Mouse (Mus musculus) kidney, embryonic 14.5 days (tissue): Measurements from ENCODE around the gene Rab33b. TPM values are rescaled to one million over a fixed set of nuclear protein-coding genes. Genes with fewer than 3 reads are reported as not detected.
"Not testable (repeated sequence)": the region's sequence is repeated elsewhere in the genome, so short reads cannot be mapped to it uniquely, and the experiment has no call there.

Experiments
- ATAC-seq: fragments of 200-750 bp; cut with Nextera tagmentation; 2 replicates; pipeline ENCODE4 v1.8.0; 2017; ENCODE audit warnings: moderate number of reproducible peaks, mild to moderate bottlenecking, moderate TSS enrichment, moderate library complexity; ENCODE audit not compliant: low FRiP score, low TSS enrichment
- H3K27ac ChIP-seq: fragments of 300-500 bp; sonication (generic); 2 replicates; pipeline ENCODE4 v1.5.1; 2014; ENCODE audit warnings: low read depth, mild to moderate bottlenecking, low read length, moderate library complexity, mixed read lengths
- H3K27me3 ChIP-seq: fragments of 300-500 bp; sonication (generic); 2 replicates; pipeline ENCODE4 v1.6.1; 2014; ENCODE audit warnings: mild to moderate bottlenecking, low read length; ENCODE audit not compliant: control insufficient read depth, insufficient read depth
- H3K36me3 ChIP-seq: fragments of 300-500 bp; sonication (generic); 2 replicates; pipeline ENCODE4 v1.6.1; 2014; ENCODE audit warnings: low read length, mixed read lengths; ENCODE audit not compliant: control insufficient read depth, insufficient read depth
- H3K4me1 ChIP-seq: fragments of 300-500 bp; sonication (generic); 2 replicates; pipeline ENCODE4 v1.6.1; 2014; ENCODE audit warnings: low read length, mixed read lengths; ENCODE audit not compliant: control insufficient read depth, insufficient read depth
- H3K4me2 ChIP-seq: fragments of 300-500 bp; sonication (generic); replicated peaks from 2 replicates; pipeline ENCODE4 v1.6.1; 2014; ENCODE audit warnings: low read depth, mild to moderate bottlenecking, low read length
- H3K4me3 ChIP-seq: fragments of 300-500 bp; sonication (generic); 2 replicates; pipeline ENCODE4 v1.5.1; 2014; ENCODE audit warnings: mild to moderate bottlenecking, low read length
- H3K9ac ChIP-seq: fragments of 300-500 bp; sonication (generic); 2 replicates; pipeline ENCODE4 v1.6.1; 2014; ENCODE audit warnings: low read depth, mild to moderate bottlenecking, low read length, moderate library complexity
- H3K9me3 ChIP-seq: fragments of 300-500 bp; sonication (generic); 2 replicates; pipeline ENCODE4 v1.6.1; 2016; ENCODE audit warnings: low read length; ENCODE audit not compliant: control insufficient read depth
- WGBS: fragments of 180-500 bp; shearing (Covaris S2); extraction: QIAGEN DNeasy Blood & Tissue Kit; methylation state at CpG from one replicate; pipeline ENCODE4 v1.1.7; 2014; 5-methylcytosine and 5-hydroxymethylcytosine counted together
- polyA plus RNA-seq: library from polyadenylated mRNA; unstranded; fragments of >200 nt; fragmentation: Nextera tagmentation; extraction: Ambion mirVana; gene quantifications from 2 replicates; pipeline ENCODE4 v1.2.1, GENCODE M21; 2014

The Rab33b gene
- polyA plus RNA-seq: 10.5 and 17.5 TPM in 2 replicates

DNA sequence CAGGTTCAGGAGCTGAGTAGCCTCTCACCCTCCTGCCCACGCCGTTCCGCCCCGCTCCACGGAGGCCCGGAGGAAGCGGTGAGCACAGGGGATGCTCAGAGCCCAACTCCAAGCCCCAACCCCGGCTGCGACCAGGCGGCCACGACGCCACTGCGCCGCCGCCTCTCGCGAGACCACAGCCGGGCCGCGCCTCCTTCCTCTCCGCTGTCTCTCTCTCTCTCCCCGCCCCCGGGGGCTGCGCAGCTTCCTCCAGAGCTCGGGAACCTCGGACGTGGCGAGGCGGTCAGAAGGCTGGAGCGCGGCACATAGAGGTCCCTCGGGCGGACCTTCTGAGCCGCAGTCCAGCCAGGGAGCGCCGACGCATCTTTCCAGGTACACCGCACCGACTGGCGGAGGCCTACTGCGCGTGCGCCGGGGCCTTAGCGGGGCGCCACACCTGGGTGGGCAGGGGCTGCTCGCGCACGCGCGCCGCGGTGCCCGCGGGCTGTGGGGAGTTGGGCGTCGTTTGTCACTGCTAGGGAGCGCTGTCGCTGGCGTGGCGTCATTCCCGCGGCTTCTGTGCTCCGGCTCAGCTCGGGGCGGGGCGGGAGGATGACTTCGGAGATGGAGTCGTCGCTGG lies at the start of gene Rab33b:
Gene Rab33b, plus strand, starts transcription at position 180 of the 619 bp plus-strand sequence.
- peak; percentile 97 for ATAC-seq
- WGBS: under 1% methylated on average over 65 of the region's 70 CpGs
- H3K4me3 ChIP-seq: peak within 1 kb of the TSS; percentile 62
- H3K9me3 ChIP-seq: no peaks in the 10 kb centered on the region
- H3K4me2 ChIP-seq: peak within 1 kb of the TSS; percentile 72
- no peaks in the 10 kb centered on the region for H3K36me3 ChIP-seq
- peak within 1 kb of the TSS; percentile 85 for H3K9ac ChIP-seq
- peak within 1 kb of the TSS; percentile 87 for H3K27ac ChIP-seq
- peaks cover 14% of the 10 kb centered on the region for H3K4me1 ChIP-seq
- H3K27me3 ChIP-seq: no peaks in the 10 kb centered on the region

DNA sequence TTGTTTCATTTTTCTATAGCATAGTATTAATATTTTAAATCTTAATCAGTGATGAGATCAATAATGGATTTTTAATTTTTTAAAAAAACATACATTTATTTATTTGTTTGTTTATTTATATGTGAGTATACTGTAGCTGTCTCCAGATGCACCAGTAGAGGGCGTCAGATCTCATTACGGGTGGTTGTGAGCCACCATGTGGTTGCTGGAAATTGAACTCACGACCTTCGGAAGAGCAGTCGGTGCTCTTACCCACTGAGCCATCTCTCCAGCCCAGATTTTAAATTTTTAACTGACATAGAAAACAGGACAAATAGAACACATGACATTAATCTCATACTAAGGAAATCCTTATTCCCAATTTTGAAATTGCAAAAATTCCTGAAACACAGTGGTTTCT lies 49.4 kb upstream of the Rab33b start:
- ATAC-seq, H3K27ac ChIP-seq, H3K27me3 ChIP-seq, H3K4me3 ChIP-seq, H3K4me1 ChIP-seq, H3K9ac ChIP-seq, H3K36me3 ChIP-seq, H3K9me3 ChIP-seq, H3K4me2 ChIP-seq: not testable (repeated sequence)
- WGBS: 89% methylated on average over 5 of the region's 5 CpGs

DNA sequence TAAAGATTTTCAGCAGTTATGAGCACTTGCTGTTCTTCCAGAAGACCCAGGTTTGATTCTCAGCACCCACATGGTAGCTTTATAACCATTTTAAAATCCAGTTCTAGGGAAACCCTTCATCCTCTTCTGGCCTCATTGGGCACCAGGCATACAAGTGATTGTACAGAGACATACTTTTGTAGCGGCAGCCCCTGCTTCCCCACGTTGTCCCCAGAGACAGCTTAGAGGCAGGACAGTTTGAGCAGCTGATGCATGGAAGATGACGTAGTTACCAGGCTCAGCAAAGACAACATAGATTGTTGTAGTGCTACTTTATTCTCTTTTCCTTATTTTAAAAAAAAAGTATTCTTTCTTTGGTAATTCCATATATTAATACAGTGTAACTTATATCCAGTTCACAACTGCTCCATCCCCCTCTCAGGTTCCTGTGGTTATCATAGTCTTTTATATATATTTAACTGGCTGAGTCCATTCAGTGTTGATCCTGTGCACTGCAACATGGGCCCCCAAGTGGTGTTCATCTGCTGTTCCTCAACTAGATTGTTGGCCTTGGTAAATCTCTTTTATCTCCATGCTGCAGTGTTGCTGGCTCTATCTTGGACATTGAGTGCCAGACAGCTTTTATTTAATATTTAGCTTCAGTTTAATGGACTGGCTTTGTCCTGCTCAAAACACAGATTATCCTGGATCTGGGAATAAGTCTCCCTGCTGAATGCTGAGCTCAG lies 48.7 kb upstream of the Rab33b start:
- H3K9me3 ChIP-seq: no peaks in the 10 kb centered on the region
- 90% methylated on average over 3 of the region's 3 CpGs for WGBS

DNA sequence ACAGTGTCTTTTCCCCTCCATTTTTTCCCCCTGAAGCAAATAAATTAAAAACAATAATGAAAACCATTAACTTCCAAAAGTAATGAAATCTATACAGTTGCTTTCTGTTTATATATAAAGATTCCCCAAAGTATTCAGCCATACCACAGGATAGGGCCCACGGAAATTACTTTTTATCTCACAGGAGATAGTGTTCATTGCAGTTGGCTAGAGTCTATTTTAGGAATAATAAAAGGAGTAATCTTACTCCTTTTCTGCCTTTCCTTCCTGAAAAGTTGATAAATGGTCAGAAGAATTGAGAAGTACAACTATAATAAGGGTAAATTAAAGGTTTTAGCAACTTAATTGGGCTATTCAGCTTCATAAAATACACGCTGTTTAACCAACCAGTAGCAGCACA lies 15.2 kb upstream of the Rab33b start:
- Histone ChIP-seq H3K4me3 (no peak overlapping the region), H3K4me1 (no peaks in the 10 kb centered on the region), H3K36me3 (peaks cover 90% of the 10 kb centered on the region), H3K27me3 (no peaks in the 10 kb centered on the region), H3K4me2 (no peak overlapping the region), H3K9ac (no peak overlapping the region), H3K27ac (no peak overlapping the region), H3K9me3 (no peaks in the 10 kb centered on the region)
- no peak for ATAC-seq
- 90% methylated on average over 2 of the region's 2 CpGs for WGBS

More for the DNA sequence above, 48.7 kb upstream of the Rab33b start:
- Histone ChIP-seq H3K27me3 (no peaks in the 10 kb centered on the region), H3K4me1 (no peaks in the 10 kb centered on the region), H3K4me3 (no peak overlapping the region), H3K27ac (no peak overlapping the region), H3K36me3 (peaks cover 11% of the 10 kb centered on the region; the same call in 1 of the 2 replicates), H3K4me2 (no peak overlapping the region), H3K9ac (no peak overlapping the region)
- ATAC-seq: no peak

DNA sequence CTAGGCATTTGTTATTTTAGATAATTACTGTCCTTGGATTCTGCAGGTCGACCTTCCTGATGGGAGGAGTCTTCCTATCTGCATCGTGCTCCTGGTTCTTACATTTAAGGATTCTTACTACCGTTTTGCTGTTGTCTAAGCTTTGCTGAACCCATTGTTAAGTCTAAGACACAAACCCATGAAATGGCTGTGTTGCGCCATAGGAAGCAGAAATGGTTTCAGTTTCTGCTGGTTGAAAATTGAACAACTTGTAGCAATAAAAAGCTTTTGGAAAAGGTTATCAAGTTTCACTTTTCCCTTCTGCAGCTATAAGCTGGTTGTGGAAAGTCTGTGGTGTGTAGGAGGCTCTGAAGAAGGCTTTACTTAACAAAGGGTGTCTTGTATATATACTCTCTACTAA lies 8.0 kb upstream of the Rab33b start:
- no peaks in the 10 kb centered on the region for H3K9me3 ChIP-seq
- 73% methylated on average over 4 of the region's 4 CpGs for WGBS
- H3K36me3 ChIP-seq: peaks cover 46% of the 10 kb centered on the region
- H3K27ac ChIP-seq: no peak overlapping the region
- H3K4me1 ChIP-seq: no peaks in the 10 kb centered on the region
- no peak overlapping the region for H3K4me3 ChIP-seq
- H3K27me3 ChIP-seq: no peaks in the 10 kb centered on the region
- H3K9ac ChIP-seq: no peak overlapping the region
- ATAC-seq: no peak
- no peak overlapping the region for H3K4me2 ChIP-seq

DNA sequence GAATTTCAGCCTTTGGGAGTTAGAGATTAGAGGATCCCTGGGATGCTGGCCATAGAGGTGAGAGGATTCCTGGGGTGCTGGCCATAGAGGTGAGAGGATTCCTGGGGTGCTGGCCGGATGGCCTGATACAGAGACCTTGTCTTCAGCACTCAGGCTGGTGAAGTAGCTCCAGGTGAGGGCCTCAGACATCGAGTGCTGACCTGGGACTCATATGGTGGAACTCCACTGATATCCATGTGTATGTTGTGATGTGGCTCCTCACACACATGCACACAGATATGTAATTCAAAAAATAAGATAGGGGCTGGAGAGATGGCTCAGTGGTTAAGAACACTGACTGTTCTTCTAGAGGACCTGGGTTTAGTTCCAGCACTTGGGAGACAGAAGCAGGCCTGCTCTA lies 3.8 kb upstream of the Rab33b start:
- Histone ChIP-seq H3K4me2 (no peak overlapping the region), H3K9me3 (no peaks in the 10 kb centered on the region), H3K4me1 (peaks cover 4% of the 10 kb centered on the region; the same call in 1 of the 2 replicates), H3K36me3 (peaks cover 8% of the 10 kb centered on the region; the same call in 1 of the 2 replicates), H3K27me3 (no peaks in the 10 kb centered on the region), H3K9ac (no peak overlapping the region), H3K27ac (no peak overlapping the region), H3K4me3 (no peak overlapping the region)
- 59% methylated on average over 2 of the region's 2 CpGs for WGBS
- ATAC-seq: no peak

DNA sequence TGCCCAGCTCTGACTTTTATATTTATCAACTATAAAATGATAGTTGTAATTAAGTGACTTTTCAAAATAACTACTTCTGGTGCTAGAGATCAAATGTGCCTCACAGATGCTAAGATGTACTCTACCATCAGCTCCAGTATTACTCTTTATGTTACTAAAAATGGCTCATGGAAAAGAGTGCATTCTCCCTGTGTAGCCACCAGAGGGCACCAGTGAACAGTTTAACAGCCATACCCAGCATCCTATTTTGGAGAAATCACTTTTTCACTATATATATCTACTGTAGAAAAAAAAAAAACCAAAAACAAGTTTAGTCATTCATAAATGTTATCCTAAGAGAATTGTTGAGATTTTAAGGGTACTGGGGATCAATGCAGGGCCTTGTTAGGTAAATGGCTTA lies 2.7 kb upstream of the Rab33b start:
- no peak overlapping the region for H3K4me3 ChIP-seq
- H3K27ac ChIP-seq: no peak overlapping the region
- no peaks in the 10 kb centered on the region for H3K36me3 ChIP-seq
- H3K9ac ChIP-seq: no peak overlapping the region
- H3K9me3 ChIP-seq: no peaks in the 10 kb centered on the region
- H3K4me1 ChIP-seq: peaks cover 14% of the 10 kb centered on the region
- no peak for ATAC-seq
- H3K4me2 ChIP-seq: no peak overlapping the region
- no peaks in the 10 kb centered on the region for H3K27me3 ChIP-seq

DNA sequence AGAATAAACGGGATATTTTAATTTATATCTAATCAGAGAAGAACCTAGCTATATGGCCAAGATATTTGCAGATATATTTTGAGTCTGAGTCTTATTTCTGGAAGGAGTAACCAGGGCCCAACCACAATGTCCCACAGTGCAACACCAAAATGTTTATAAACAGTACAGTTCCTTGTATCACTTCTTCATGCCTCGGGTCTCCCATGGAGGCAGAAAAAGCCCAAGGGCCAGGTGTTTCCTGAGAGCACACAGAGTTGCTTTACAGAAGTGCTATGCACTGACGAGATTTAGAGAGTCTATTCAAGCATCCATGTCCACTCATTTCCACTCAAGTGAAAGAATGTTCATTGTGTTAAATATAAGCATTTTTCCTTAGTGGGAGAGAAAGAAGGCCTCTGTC lies 1.8 kb upstream of the Rab33b start:
- H3K4me1 ChIP-seq: peaks cover 14% of the 10 kb centered on the region
- no peak overlapping the region for H3K4me2 ChIP-seq
- H3K36me3 ChIP-seq: no peaks in the 10 kb centered on the region
- H3K27ac ChIP-seq: no peak overlapping the region
- 64% methylated on average over 3 of the region's 3 CpGs for WGBS
- no peaks in the 10 kb centered on the region for H3K9me3 ChIP-seq
- no peaks in the 10 kb centered on the region for H3K27me3 ChIP-seq
- no peak overlapping the region for H3K9ac ChIP-seq
- no peak overlapping the region for H3K4me3 ChIP-seq
- ATAC-seq: no peak

DNA sequence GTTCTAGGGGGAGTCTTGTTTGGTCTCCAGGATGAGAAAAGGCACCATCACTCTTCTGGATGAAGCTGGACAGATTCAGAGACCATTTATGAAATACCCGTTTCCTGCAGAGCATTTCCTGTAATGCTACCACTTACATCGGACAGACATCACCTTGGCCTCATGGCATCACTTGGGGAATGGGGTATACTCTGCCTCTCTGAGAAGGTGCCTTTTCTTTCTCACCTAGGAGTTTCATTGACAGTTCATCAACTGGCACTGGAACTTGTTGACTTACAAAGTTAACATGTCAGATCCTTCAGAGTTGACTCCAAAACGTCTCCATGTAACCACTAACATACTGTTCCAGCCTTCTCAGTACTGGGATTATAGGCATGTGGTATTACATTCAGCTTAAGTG lies 939 bp upstream of the Rab33b start:
- Histone ChIP-seq H3K9ac (peak overlapping the region; percentile 85; the same call in 1 of the 2 replicates), H3K27me3 (no peaks in the 10 kb centered on the region), H3K4me2 (peak overlapping the region; percentile 72), H3K9me3 (no peaks in the 10 kb centered on the region), H3K4me1 (peaks cover 14% of the 10 kb centered on the region), H3K27ac (no peak overlapping the region), H3K4me3 (no peak overlapping the region), H3K36me3 (no peaks in the 10 kb centered on the region)
- WGBS: 74% methylated on average over 3 of the region's 3 CpGs
- no peak for ATAC-seq
